Mouse (Mus musculus) hindbrain, embryonic 15.5 days (tissue): ENCODE measurements around the gene Ahsa2. TPM values are rescaled to one million over a fixed set of nuclear protein-coding genes. Genes with fewer than 3 reads are reported as not detected.
"Not testable (repeated sequence)": the region's sequence is repeated elsewhere in the genome, so short reads cannot be mapped to it uniquely, and the experiment has no call there.

Experiments
- ATAC-seq: fragments of 200-750 bp; cut with Nextera tagmentation; 2 replicates; pipeline ENCODE4 v1.8.0; 2017; ENCODE audit warnings: low read depth, moderate number of reproducible peaks, moderate TSS enrichment; ENCODE audit not compliant: low FRiP score
- H3K27ac ChIP-seq: fragments of 300-500 bp; sonication (generic); replicated peaks from 2 replicates; pipeline ENCODE4 v1.5.1; 2015; ENCODE audit warnings: mild to moderate bottlenecking, inconsistent platforms
- H3K27me3 ChIP-seq: fragments of 300-500 bp; sonication (generic); 2 replicates; pipeline ENCODE4 v1.6.1; 2015; ENCODE audit warnings: control low read depth, inconsistent platforms
- H3K36me3 ChIP-seq: fragments of 300-500 bp; sonication (generic); 2 replicates; pipeline ENCODE4 v1.6.1; 2015; ENCODE audit warnings: control low read depth, inconsistent platforms
- H3K4me1 ChIP-seq: fragments of 300-500 bp; sonication (generic); replicated peaks from 2 replicates; pipeline ENCODE4 v1.6.1; 2015; ENCODE audit warnings: control low read depth, inconsistent platforms
- H3K4me2 ChIP-seq: fragments of 300-500 bp; sonication (generic); 2 replicates; pipeline ENCODE4 v1.6.1; 2015; ENCODE audit warnings: moderate library complexity, mild to moderate bottlenecking, inconsistent platforms
- H3K4me3 ChIP-seq: fragments of 300-500 bp; sonication (generic); 2 replicates; pipeline ENCODE4 v1.5.1; 2015; ENCODE audit warnings: mild to moderate bottlenecking, inconsistent platforms
- H3K9ac ChIP-seq: fragments of 300-500 bp; sonication (generic); 2 replicates; pipeline ENCODE4 v1.6.1; 2015; ENCODE audit warnings: inconsistent platforms
- H3K9me3 ChIP-seq: fragments of 300-500 bp; sonication (generic); 2 replicates; pipeline ENCODE4 v1.6.1; 2016; ENCODE audit warnings: control low read depth, inconsistent platforms
- WGBS: fragments of 180-500 bp; shearing (Covaris S2); methylation state at CpG from one replicate; pipeline ENCODE4 v1.1.7; 2015; 5-methylcytosine and 5-hydroxymethylcytosine counted together
- polyA plus RNA-seq: library from polyadenylated mRNA; unstranded; fragments of >200 nt; fragmentation: Nextera tagmentation; extraction: Ambion mirVana; gene quantifications from 2 replicates; pipeline ENCODE4 v1.2.1, GENCODE M21; 2015

Ahsa2 gene
- polyA plus RNA-seq = 106 and 107 TPM in 2 replicates

DNA sequence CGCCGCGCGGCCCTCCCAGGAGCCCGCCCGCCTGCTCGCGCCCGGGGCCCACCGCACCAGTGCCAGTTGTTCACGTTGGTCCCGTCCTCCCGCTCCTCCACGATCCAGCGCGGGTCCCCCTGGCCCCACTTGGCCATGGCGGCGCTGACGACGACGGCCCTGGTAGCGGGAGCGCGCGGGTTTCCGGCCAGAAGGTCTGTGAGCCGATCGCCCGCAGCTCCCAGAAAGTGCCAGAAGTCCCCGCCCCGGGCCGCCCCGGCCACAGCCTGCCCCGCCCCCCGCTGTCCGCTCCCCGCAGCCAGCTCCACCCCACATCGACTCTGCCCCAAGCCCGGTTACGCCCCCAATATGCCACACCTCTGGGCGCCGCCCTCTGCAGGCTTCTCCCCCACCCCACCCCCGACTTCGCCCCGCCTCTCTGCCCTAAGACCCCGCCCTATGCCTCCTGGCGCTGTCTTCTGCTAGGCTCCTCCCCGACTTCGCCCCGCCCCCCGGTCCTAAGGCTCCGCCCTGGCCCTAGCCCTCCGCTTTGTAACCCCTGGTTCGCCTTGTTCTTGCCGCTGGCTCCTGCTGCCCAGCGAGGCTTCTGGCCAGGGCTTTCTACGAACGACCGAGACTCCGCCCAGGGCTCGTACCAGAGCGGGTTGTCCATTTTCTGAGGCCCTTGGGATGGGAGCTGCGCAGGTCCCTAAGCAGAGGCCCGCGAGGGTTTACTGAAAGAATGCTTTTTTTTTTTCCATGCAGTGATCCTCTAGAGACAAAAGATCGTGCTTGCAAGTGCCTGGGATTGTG is at the start of gene Ahsa2:
Ahsa2 (minus strand) TSS at position 313 of the 792 bp plus-strand sequence.
- peak within 1 kb of the TSS; percentile 95 for H3K27ac ChIP-seq
- peaks cover 23% of the 10 kb centered on the region for H3K4me1 ChIP-seq
- under 1% methylated on average over 64 of the region's 66 CpGs for WGBS
- H3K4me2 ChIP-seq = peak within 1 kb of the TSS; percentile 88
- H3K27me3 ChIP-seq = no peaks in the 10 kb centered on the region
- peak; percentile 95 for ATAC-seq
- H3K9me3 ChIP-seq = no peaks in the 10 kb centered on the region
- H3K9ac ChIP-seq = peak within 1 kb of the TSS; percentile 71
- H3K36me3 ChIP-seq = peaks cover 15% of the 10 kb centered on the region
- H3K4me3 ChIP-seq = peak within 1 kb of the TSS; percentile 79

DNA sequence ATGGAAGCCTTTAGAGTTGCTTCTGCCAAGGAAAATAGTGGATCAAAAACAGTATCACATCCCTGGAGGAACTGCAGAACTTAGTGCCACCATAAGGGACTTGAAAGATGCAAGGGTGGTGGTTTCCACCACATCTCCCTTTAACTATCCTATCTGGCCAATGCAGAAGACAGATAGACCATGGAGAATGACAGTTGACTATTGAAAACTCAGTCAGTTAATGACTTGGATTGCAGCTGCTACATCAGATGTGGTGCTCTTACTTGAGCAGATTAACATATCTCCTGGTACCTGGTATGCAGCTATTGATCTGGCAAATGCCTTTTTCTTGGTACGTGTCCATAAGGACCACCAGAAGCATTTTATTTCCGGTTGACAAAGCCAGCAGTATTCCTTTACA is 39.6 kb upstream of the Ahsa2 start:
- Histone ChIP-seq H3K27ac (no peak overlapping the region), H3K4me2 (no peak overlapping the region), H3K4me1 (no peaks in the 10 kb centered on the region), H3K9me3 (no peaks in the 10 kb centered on the region), H3K9ac (no peak overlapping the region), H3K27me3 (no peaks in the 10 kb centered on the region), H3K4me3 (no peak overlapping the region), H3K36me3 (no peaks in the 10 kb centered on the region)
- WGBS = 93% methylated on average over 2 of the region's 2 CpGs
- no peak for ATAC-seq

DNA sequence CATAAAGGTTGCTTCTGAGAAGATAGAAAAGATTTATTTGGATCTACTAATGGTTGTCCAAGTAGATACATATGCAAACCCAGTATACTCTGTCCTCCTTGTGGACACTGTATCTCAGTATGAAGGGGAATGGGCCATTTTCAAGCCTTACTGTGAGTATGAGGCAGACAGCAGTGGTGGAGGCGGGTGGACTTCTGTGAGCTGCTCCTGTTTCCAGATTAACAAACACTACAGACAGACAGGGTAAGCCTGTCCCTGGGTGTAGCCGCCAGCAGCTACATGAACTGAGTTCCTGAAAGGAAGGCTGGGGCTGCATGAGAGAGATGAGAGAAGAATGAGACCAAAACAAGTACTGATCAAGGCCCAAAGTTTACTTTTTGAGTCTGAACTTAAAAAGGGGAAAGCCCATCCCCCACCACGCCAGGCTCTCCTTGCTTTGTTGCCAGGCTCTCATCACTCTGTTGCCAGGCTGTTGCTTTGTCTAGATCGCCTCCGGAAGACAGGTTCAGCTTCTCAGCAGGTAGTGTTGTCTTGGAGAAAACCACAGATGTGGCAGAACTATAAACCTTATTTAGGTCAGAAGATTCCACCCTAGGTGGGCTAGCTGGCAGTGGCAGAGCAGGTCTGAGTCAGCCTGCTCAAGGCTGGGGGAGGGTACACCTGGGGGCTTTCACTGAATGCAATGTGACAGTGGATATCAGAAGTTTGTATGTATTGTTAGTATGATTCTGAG is 22.8 kb upstream of the Ahsa2 start, which contains the start of gene 1700093K21Rik:
1700093K21Rik (minus strand) TSS at position 683 of the 733 bp plus-strand sequence.
- ATAC-seq = no peak
- Histone ChIP-seq H3K4me3 (no peak within 1 kb of the TSS), H3K9me3 (no peaks in the 10 kb centered on the region), H3K27me3 (no peaks in the 10 kb centered on the region), H3K36me3 (no peaks in the 10 kb centered on the region), H3K4me2 (no peak within 1 kb of the TSS), H3K4me1 (no peaks in the 10 kb centered on the region), H3K27ac (no peak within 1 kb of the TSS), H3K9ac (no peak within 1 kb of the TSS)
- 37% methylated on average over 5 of the region's 5 CpGs for WGBS

DNA sequence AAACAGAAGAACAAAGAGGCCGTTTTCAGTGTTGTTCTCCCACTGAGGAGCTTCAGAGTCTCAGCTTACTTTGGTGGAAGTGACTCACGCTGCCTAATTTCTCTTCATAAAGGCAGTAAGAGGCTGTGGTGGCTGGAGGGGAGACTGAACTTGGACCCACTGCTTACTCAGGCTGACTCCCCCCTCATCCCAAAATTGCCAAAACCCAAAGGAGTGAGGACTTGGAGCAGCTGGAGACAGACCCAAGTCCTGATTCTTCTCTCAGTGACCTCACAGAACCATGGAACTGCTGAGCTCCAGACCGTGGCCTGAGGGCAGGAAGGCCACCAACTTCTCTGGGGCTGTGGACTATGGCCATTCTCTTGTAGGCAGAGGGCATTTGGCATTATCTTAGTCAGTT is 21.2 kb upstream of the Ahsa2 start:
- Histone ChIP-seq H3K27me3 (no peaks in the 10 kb centered on the region), H3K4me1 (no peaks in the 10 kb centered on the region), H3K4me3 (no peak overlapping the region), H3K27ac (no peak overlapping the region), H3K9me3 (no peaks in the 10 kb centered on the region), H3K4me2 (no peak overlapping the region), H3K9ac (no peak overlapping the region), H3K36me3 (no peaks in the 10 kb centered on the region)
- no peak for ATAC-seq
- WGBS = 69% methylated on average over 3 of the region's 3 CpGs

DNA sequence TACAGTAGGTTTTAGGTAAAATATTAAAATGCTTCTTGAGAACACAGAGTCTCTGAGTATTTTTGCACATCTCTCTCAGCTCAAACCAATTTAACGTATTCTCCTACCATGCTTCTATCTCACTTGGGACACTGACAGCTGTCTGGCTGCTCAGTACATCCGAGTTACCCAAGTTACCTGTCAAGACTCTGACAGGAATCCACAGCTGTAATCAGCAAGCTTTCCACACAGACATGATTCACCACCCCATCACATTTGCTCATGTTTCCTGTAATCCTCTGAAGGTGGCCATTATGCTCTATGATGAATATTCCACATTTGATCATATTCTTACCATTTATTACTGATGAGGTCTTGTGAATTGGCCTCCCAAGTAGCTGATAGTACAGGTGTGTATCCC is 17.5 kb upstream of the Ahsa2 start:
- Histone ChIP-seq H3K9me3 (no peaks in the 10 kb centered on the region), H3K4me2 (no peak overlapping the region), H3K4me3 (no peak overlapping the region), H3K4me1 (peaks cover 6% of the 10 kb centered on the region; the same call in 1 of the 2 replicates), H3K9ac (no peak overlapping the region), H3K36me3 (no peaks in the 10 kb centered on the region), H3K27ac (no peak overlapping the region), H3K27me3 (no peaks in the 10 kb centered on the region)
- 80% methylated on average over 2 of the region's 2 CpGs for WGBS
- ATAC-seq = no peak

DNA sequence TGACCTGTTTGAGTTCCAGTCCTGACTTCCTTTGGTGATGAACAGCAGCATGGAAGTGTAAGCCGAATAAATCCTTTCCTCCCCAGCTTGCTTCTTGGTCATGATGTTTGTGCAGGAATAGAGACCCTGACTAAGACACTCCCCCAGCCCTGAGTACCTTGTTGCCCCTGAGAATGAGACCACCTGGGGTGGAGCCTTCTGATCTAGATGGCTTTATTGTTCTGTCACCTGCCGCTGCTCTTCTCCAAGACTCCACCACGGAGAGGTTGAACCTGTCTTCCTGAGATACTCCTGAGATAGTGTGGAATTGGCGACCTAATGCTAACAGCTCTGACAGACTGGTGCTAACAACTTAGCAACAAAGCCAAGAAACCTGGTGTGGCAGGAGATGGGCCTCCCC is 17.0 kb upstream of the Ahsa2 start:
- 72% methylated on average over 4 of the region's 4 CpGs for WGBS
- not testable (repeated sequence) for ATAC-seq, H3K4me2 ChIP-seq, H3K4me3 ChIP-seq, H3K27ac ChIP-seq, H3K4me1 ChIP-seq, H3K9me3 ChIP-seq, H3K9ac ChIP-seq, H3K36me3 ChIP-seq, H3K27me3 ChIP-seq

DNA sequence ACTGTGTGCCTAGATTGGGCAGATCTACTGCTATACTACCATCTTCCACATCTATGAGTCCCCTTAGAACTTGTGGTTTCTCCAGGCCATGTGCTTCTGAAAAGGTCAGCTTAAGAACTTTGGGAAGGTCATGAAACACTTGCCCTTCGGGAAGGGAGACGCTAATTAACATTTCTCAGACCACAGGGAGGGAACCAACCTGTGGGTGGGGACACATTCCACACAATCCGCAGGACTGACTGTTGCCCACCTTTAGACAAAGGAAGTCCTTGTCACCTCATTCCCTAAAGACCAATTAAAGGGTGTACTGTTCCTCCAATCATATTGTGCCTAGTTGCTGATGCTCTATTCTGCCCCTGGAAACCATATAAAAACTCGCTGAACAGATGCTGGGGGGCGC is 7.0 kb upstream of the Ahsa2 start:
- WGBS = 87% methylated on average over 5 of the region's 5 CpGs
- H3K9me3 ChIP-seq, H3K36me3 ChIP-seq, H3K4me1 ChIP-seq, H3K4me2 ChIP-seq, ATAC-seq, H3K9ac ChIP-seq, H3K4me3 ChIP-seq, H3K27me3 ChIP-seq, H3K27ac ChIP-seq: not testable (repeated sequence)

DNA sequence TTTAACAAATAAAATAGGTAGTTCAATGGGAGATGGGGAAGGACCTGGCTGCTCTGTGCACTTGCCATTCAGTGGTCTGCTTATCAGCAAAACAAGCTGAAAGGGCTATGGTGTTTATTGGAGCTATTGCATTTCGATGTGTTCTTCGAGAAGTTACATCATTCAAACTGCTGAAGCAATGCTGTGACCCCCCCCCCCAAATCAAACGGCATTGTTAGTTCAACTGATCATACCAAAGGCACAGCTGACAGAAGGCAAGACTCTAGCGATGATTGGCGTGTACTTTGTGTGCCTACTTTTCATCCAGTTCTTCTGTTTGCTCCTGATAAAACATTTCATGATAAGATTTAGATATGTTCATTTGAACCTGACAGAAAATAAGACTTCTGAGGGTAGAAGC is 779 bp upstream of the Ahsa2 start:
- Histone ChIP-seq H3K4me3 (peak overlapping the region; percentile 79), H3K4me2 (peak overlapping the region; percentile 88), H3K9ac (peak overlapping the region; percentile 51), H3K36me3 (0 out of 2 replicates have a peak, but pooled peaks cover 8% of the 10 kb centered on the region), H3K9me3 (no peaks in the 10 kb centered on the region), H3K27me3 (no peaks in the 10 kb centered on the region), H3K4me1 (peaks cover 23% of the 10 kb centered on the region), H3K27ac (peak overlapping the region; percentile 95)
- ATAC-seq = no peak
- WGBS = 48% methylated on average over 5 of the region's 5 CpGs

DNA sequence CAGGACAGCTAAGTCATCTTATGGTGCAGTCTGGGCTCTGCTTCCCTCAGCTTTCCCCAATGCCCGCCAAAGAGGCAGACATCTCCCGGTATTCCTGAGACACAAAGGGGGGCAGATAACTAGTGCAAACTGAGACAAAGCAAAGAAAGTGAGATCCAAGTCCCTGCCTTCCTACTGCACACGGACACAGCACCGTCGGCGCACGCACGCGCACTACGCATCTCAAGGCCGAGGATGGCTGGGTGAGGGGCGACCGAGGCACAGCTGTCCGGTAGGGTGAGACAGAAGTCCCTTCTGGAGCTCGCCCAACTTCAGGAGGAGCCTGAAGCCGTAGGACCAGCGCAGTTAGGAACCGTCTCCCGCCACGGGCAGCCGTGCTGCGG is 504 bp downstream of the Ahsa2 start:
- Histone ChIP-seq H3K9ac (peak overlapping the region; percentile 71), H3K36me3 (peaks cover 21% of the 10 kb centered on the region), H3K9me3 (no peaks in the 10 kb centered on the region), H3K27me3 (no peaks in the 10 kb centered on the region), H3K4me1 (peaks cover 23% of the 10 kb centered on the region), H3K4me2 (peak overlapping the region; percentile 88), H3K27ac (peak overlapping the region; percentile 95), H3K4me3 (peak overlapping the region; percentile 79)
- under 1% methylated on average over 22 of the region's 22 CpGs for WGBS
- peak; percentile 89 for ATAC-seq

DNA sequence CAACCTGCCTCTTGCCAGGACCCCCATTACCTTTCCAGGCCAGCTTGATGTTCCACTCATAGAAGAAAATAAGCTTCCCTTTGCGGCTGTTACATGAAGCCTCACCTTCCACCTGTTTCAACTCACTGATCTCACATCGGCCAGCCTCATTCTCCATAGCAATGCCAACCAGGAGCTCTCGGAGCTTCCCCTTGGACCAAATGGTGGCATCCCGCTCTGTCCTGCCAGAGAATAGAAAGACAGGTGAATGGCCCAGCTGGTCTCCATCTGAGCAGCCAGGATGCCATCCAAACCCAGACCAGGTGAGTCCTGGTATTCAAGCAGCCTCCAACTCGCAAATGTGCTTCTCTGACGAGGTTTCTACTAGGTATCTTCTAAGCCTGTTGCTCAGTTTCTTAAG is 1.2 kb downstream of the Ahsa2 start:
- whole genome bisulfite sequencing = 36% methylated on average over 6 of the region's 6 CpGs
- Histone ChIP-seq H3K27ac (peak overlapping the region; percentile 95), H3K4me1 (peaks cover 23% of the 10 kb centered on the region), H3K9ac (peak overlapping the region; percentile 71), H3K4me3 (peak overlapping the region; percentile 79), H3K27me3 (no peaks in the 10 kb centered on the region), H3K36me3 (peaks cover 26% of the 10 kb centered on the region), H3K9me3 (no peaks in the 10 kb centered on the region), H3K4me2 (peak overlapping the region; percentile 88)
- ATAC-seq = no peak

DNA sequence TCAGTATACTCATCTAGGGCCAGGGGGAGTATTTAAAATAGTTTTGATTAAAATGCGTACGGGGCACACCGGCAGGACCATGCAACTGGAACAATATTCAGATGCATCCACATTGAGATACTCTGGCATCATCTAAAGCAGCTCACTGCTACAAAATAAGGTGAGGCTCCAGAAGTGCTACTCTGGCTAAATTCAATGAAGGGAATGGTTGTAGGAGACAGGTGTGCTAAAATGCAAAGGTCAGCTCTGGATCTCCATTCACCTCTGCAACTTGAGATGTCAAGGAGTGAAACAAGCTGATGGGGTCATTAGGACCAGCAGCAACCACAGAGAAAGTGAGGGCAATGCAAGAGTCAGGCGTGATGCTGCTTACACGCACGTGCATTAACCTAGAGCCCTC is 2.6 kb downstream of the Ahsa2 start:
- 90% methylated on average over 6 of the region's 6 CpGs for WGBS
- H3K27ac ChIP-seq = no peak overlapping the region
- no peak overlapping the region for H3K9ac ChIP-seq
- ATAC-seq = no peak
- H3K4me3 ChIP-seq = no peak overlapping the region
- peaks cover 40% of the 10 kb centered on the region for H3K36me3 ChIP-seq
- H3K9me3 ChIP-seq = no peaks in the 10 kb centered on the region
- peaks cover 23% of the 10 kb centered on the region for H3K4me1 ChIP-seq
- H3K27me3 ChIP-seq = no peaks in the 10 kb centered on the region
- H3K4me2 ChIP-seq = peak overlapping the region; percentile 88

DNA sequence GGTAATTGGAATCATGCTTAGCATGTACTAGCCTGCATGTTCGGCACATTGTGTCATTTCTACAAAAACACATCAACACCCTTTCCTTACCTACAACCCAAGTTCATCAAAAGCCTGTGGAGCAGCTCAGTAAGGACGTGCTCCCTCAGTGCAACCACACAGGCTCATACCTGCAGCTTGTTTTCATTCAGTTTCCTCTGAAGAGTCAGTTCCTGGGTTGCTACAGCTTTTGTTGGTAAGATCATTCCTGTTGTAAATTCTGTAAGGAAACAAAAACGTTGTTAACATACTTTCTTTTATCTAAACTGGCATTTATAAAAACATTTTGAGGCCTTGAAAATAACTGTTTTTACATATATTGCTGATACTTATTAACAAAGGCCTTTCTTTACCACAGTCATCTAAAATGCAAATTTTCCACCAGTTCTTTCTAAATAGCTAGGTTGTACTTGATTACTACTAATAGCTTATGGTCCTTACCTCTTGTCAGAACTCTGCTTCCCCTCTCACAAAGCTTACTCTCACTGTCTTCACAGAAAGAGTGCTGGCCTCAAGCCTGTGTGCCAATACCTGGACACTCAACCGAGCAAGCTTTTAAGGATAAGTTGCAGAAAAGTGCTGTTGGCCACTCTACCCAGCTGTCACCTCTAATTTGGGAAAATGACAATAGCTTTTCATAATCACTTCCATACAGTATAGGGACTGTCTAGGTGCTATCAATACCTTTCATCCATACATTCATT is 5.6 kb downstream of the Ahsa2 start:
- Histone ChIP-seq H3K36me3 (peaks cover 70% of the 10 kb centered on the region), H3K9ac (no peak overlapping the region), H3K27ac (no peak overlapping the region), H3K4me1 (peaks cover 23% of the 10 kb centered on the region), H3K4me2 (no peak overlapping the region), H3K4me3 (no peak overlapping the region), H3K9me3 (no peaks in the 10 kb centered on the region), H3K27me3 (no peaks in the 10 kb centered on the region)
- WGBS = 91% methylated on average over 4 of the region's 4 CpGs
- no peak for ATAC-seq
